Mouse (Mus musculus) inflammation-experienced regulatory T-cells, adult 6 months (primary cell): ENCODE data around the gene Ube2h. TPM values are rescaled to one million over a fixed set of nuclear protein-coding genes. Genes with fewer than 3 reads are reported as not detected.

ENCODE experiments used
- ATAC-seq: one replicate; pipeline ENCODE4 v1.8.0; 2017
- polyA plus RNA-seq, 3 experiments: library from polyadenylated mRNA; unstranded; fragments of 100-300 nt; shearing (Covaris generic); gene quantifications; one replicate each; pipeline ENCODE4 v1.2.1; 2017

The Ube2h gene
- polyA plus RNA-seq, 3 experiments from 2014 or later, result 108 to 123 (median 115) TPM

DNA sequence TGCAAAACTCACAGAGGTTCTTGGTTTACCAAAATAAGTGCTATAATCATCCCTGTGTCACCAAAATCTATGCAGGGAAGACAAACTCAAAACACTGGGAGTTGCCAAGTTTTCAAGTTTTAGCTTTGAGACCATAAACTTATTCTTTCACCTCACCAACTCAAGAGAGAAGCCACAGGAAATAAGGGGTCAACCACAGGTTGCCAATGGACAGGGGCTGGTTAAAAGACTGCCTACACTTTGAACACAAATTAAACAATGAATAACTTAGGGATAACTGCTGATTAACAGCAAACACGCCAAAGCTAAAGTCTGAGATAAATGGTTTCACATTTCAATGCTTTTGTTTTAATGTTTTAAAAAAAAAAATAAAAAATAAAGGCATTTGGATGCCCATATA lies 5.2 kb downstream of the Ube2h start:
- ATAC-seq, result no peak

DNA sequence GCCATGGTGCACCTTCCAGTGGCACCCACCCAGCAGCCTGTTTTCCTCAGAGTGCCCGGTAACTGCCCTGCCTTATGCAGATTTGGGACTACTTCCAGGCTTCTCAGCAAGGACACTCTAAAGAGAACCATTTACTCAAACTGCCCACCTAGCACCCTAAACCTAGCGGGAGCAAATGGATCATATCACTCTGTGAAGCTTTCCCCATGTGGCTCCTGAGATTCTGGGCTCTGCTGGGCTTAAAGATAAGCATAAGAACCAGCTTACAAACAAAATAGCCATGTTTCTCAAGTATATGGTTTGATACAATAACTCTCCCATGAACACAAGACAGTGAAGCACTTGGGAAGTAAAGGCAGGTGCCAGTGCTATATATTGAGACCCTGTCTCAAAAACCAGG lies 11.8 kb downstream of the Ube2h start:
- ATAC-seq, result no peak

DNA sequence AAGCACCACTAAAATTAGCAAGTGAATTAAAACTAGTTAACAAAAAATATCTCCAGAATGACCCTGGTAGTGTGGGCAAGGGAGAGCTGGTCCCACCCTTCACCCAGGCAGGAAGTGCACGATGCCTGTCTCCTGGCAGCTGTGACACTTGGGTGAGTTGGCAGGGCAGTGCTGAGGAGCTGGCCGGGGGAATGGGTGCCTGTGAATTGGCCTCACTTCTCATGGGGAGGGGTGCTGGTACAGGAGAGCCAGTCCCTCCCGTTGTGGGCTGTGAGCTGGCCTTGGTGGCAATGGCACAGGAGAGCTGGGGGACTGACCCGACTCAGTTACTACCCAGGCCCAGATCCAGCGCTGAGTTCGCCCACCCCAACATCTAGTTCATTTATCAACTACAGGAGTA lies 16.4 kb downstream of the Ube2h start:
- ATAC-seq, result no peak

DNA sequence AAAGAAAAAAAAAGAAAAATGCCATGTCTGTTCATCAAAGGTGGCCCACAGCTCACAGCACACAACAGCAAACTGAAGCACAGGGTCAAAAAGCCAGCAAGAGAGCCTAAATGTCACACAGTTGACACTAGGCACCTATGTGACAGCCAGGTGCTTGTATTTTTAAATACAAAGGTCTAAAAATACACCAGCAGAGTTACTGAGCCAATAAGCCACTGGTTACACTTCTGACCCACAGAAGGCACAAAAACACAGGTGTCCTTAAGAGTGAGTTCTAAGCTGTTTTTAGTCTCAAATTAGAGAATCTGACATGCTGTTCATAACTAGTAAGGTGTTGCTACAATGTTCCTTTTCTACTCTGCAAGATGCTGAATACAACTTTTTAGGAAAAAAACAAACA lies 17.7 kb downstream of the Ube2h start:
- no peak for ATAC-seq

DNA sequence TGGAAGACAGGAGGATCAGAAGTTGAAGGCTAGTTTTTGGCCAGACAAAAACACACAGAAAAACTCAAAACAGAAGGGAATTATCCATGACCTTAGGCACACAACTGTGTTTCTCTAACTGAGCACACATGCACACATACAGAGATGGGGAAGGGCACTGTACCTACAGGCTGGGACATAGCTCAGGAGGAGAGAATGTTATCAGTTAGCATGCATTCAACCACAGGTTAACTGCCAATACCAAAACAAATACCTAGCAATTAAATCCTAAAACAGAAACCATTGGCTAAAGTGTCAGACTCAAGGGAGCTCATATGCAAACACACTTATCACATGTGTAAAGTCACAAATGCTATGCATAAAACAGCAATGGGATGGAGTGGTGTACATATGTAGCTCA lies 20.2 kb downstream of the Ube2h start:
- ATAC-seq, result no peak

DNA sequence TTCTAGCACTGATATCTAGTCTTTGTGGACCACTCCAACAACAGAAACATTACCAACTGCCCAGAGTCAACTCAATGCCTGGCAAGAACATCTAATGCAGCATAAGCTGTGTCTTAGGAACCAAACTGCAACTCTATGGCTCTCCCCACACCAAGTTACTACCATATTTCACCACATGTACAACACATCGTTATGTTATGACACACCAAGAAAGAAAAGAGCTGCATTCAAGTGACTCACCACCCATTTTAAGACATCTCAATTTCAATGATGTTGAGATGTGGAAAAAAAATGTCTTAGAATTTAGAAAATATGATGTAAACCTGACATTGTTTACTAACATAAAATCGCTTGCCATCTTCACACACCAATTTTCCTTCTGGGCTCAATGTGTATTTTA lies 22.0 kb downstream of the Ube2h start:
- ATAC-seq, result no peak

DNA sequence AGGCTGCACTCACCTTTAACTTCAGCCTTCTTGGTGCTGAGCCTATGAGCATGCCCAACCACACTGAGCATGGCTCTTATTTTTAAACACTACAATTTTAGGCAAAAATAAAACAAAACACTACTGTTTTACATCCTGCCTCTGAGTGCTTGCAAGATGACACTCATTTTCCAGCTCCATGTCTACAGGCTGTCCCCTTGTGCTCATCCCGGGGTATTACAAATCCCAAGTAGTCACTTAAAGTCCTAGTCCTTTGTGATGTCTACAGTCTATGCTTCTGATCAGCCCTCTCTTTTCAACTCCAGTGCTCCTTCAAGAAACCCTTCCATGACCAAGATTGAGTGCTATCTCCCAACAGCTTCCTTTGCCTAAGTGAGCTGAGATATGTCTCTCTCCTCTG lies 26.0 kb downstream of the Ube2h start:
- ATAC-seq, result no peak

DNA sequence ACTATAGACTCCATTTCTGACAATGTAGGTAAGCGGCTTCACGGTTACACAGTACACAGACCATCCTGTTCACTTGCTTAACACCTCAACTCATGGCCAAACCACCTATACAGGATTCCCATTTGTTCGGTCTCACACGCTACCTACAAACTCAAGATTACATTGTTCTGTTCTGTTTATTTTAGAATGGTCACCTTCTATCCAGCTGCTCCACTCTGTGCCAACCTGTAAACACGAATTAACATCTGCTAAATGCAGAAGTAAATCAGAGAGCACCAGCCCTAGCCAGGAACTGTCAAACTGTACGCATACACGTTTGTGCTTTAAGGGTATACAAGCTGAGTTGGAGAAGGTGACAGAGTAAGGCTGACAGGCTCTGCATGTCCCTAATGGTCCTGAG lies 27.5 kb downstream of the Ube2h start:
- ATAC-seq, result no peak

DNA sequence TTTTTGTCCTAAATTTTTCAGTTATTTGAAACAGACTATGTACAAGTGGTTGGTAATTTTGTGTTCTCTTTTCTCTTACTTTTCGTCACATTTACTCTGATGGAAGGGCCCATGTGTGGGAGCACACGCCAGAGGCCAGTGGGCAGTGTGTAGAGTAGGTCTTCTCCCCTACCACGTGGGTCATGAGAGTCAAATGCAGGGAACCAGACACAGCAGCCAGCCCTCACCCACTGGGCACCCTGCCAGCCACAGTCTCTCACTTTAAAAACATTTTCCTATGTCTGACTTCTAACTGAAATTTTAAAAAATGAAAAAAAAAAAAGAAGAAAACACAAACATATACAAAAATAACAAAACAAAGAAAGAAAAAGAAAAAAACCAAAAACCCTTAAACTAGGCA lies 28.0 kb downstream of the Ube2h start:
- no peak for ATAC-seq

DNA sequence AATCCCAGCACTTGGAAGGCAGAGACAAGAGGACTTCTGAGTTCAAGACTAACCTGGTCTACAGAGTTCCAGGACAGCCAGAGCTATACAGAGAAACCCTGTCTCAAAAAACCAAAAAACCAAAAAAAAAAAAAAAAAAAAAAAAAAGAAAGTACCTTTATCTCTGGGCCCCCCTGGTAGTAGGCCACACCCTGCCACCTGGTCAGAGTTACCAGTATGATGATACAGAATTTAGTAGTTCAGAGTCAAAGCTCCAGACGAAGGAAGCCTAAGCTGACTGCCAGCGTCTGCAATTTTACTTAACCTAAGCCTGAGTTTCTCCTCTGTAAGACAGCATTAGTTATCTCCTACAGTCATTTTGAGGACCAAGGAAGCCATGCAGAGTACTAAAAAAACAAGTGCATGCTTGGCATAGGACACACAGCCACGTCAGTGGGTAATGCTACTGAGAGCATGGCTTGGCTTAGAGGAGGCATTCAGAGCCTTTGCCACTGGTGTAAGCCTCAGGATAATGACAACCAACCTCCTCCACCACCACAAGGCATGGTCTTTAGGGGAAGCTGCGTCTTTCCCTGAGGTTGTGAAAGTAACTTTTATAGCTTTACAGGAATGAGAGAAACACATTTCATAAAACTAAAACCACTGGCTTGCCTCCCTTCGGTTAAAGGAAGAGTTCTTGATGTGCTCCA lies 29.0 kb downstream of the Ube2h start:
- ATAC-seq, result no peak

DNA sequence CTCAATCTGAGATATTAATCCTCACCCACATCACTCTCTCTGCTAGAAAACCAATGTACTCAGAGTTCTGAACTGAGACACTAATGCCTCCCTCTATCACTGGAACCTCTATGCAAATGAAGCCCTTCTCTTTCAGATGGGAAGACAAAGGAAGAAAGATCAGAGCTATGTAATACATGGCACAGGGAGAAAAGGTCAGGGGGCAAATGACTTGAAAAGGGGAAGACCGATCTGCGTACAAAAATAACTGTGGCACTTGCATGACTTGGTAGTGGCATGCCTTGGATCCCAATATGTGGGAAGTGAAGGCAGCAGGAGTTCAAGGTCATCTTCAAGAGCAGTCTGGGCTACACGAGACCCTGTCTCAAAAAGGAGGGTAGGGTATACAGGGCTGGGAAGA lies 31.4 kb downstream of the Ube2h start:
- ATAC-seq, result no peak

DNA sequence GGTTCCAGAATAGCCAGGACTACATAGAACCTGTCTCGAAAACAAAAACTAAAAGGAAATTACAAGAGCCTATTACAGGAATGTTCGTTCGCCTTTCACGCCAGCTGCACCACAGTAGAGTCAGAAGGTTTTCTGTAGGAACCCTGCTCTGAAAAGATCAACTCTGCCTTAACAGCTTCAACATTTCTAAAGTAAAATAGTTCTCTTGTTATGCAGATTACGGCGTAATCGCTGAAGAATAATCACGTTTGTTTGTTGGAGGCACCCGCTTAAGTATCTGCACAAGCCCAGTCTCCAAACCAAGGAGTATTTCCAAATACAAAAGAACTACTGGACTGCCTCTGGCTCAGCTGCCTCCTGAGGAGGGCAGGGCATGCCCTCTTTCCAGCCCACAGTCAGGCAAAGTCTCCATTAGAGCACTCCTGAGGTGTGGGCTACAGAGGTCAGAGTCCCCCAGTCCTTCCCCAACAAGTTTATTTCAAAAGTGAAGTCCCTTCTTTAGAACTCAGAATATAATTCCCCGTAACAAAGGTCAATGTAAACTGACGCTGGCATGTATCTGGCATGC lies 31.9 kb downstream of the Ube2h start:
- ATAC-seq, result no peak

DNA sequence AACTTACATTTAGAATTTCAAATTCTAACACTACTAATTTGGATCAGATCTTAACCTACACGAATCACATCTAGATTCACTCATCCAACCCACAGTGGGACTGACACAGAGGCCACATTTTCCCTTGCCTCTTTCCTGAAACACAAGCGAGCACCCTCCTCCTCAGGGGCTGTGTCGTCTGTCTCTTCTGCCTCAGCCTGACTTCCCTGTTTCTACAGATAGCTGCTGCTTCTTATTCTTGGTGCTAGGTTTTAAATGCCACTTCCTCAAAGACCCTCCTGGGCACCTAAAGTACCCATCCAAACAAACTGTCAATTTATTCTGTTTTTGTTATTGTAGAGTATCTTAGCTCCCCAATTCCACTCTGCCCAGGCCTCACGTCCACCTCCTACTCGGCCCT lies 34.5 kb downstream of the Ube2h start:
- no peak for ATAC-seq

DNA sequence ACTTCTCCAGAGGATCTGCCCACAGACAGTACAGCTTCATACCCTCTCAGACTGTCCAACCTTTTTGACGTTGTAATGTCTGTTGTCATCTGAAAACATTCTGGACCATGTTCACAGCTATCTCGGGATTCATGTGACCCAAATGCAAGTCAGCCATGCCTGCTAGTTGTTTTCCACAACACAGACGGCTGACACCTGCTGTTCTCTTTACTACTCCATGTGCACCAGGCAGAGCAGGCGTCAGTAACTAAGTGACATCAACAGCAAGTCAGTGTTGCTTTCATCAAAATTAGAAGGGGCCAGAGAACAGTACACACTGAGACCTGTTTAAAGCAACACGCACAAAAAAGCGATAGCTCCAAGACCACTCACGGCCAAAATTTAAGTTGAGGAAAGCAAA lies 36.9 kb downstream of the Ube2h start:
- ATAC-seq, result no peak

DNA sequence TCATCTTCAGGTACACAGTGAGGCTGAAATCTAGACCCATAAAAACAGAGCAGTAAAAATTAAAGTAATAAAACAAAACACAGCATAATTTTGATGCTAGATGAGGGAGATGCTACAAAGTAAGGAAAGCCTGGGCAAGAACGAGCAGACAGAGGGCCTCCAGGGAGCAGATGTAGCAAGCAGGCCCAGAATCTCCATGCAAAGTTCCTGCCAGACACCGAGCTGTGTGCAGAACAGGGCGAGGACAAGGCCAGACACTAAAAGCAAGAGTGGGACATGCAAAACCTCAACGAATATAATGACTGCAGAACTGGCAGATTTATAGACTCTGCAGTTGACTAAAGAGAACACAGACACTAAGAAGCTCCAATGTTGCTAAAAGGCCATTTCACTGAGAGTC lies 38.9 kb downstream of the Ube2h start:
- no peak for ATAC-seq

DNA sequence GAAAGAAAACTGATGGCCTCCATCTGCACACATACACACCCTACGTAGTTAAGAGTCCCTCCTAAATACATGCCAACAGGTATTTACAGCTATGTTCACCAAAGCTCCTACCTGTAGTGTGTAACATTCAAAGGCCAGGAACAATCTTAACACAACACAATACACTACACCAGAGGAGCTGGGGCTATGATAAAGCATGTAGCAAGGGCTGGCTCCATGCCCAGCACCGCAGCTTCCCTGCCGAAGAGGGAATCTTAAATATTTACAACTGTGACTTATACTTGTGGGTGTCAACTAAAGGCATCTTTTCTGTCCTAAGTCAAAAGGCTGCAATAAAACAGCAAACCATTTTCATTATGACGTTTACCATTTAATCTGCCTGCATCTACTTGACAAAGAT lies 41.3 kb downstream of the Ube2h start:
- no peak for ATAC-seq

DNA sequence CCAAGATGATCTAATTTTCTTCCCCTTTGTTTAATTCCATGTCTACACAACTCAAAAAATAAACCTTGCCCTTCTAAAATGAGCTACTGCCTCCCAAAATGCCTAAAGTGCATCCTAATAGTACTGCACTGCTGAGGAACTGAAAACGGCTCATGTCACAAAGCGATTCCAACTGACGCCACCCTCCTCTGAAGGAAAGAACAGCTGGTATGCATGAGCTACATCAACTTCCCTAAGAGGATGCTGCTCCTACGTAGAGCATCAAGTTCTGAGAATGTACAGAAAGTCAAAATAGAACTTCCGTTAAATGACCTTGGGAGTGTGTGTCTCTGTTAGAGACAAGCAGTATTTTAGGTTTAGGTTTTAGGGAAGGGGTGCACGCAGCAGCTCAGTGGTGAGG lies 45.1 kb downstream of the Ube2h start:
- no peak for ATAC-seq

DNA sequence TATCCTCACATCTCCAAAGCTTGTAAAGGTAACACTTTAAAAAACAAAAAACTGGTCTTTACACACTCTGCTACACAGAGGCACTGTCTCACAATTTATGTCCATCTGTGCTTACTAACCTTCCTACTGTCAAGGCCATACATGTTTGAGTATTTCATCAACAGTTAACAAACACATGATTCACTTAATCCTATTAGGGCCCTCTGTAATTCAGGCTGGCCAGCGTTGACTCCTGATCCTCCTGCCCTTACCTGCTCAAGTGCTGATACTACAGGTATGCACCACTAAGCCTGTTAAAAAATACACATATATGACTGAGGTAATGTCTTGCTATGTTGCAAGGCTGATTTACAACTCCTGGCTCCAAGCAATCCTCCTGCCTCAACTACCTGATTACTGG lies 46.4 kb downstream of the Ube2h start:
- no peak for ATAC-seq

DNA sequence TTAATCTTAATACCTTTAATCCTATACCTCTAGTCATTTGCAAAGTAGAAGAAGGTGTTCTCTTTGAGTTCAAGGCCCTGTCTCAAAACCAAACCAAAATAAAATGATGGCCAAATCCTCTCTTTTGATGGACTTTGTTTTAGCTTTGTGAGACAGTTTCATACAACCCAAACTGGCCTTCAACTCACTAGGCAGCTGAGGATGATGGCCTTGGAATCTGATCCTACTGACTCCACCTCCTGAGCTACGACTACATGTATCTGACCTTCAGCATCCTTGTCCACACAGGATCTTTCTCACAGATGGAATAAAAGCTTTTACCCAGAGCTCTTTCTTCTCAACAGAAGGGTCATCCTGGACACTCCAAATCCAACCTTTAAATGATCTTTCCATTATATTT lies 48.5 kb downstream of the Ube2h start:
- ATAC-seq, result no peak

DNA sequence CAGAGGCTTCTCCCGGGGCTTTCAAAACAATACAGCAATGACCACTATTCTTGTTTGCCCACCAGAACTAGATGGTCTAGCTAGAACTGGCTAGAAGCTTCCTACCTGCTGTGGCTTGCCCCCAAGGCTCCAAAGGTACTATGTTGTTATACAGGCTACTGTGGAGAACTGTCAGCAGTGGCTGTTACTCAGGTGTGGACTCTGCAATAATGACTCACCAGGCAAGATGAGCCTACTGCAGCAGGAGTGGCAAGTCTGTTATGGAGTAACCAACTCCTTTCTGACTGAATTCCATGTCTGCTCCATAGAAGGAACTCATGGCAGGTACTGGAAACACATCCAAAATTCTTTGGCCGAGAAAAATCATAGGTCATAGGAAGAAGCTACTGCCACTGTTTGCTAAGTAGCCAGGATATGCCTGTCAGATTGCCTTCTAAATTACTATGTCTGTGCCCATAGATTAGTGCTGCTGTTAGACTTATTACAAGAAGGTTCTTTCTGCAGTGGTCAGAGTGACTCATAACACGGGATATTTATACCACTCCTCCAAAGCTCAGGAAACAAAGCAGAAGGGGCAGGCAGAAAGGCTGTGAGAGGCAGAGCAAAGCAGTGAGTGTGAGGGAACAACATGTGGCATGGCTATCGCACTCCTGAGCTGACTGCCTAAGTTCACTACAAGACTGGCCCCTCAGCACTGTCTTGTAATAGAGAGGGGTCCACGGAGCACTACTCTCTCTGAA lies 51.9 kb downstream of the Ube2h start:
- ATAC-seq, result no peak

DNA sequence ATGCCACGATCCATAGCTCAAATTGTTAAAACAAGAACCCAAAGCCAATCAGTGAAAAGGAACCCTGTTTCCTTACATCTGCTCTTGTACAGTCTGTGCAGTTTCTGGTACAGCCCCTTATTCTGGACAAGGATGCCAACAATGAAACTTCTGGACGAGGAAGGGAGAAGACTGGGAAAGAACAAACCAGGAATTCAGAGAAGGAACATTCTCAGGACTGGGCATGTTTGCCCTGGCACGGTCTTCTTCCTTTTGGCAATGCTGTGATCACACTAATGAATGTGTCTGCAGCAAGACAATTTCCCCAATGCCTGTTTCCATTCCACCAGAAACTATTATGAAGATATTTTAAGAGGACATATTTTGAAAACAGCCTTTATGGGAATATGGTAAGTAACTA lies 55.6 kb downstream of the Ube2h start:
- ATAC-seq, result no peak

DNA sequence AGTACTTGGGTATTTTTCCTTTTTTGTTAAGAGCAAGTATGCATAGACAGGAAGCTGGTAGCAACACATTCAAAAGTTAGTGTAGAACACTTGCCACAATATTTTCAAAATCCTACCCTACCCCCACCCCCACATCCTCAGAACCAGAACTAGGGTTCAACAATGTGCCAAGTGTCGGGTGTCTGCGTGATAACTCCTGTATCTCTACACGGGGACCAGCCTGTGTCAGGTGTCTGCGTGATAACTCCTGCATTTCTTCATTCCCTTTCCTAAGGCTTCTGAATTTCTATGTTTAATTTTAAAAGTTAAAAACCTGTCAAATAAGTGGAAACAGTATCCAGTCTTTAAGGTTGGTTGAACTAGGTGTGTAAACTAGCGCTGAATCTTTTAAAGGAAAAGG lies 58.4 kb downstream of the Ube2h start:
- no peak for ATAC-seq

DNA sequence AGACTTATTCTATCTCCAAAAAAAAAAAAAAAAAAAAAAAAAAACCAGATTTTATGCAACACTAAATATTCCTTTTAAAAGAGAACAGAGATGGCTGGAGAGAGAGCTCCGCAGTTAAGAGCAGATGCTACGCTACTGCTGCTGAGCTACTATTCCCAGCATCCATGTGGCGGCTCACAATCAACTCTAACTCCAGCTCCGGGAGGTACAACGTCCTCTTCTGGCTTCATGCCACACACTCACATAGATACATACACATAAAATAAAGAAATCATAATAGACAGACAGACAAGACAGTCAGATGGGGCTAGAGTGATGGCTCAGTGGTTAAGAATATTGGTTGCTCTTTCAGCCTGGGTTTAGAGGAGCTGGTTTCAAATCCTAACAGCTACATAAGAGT lies 58.9 kb downstream of the Ube2h start:
- no peak for ATAC-seq

DNA sequence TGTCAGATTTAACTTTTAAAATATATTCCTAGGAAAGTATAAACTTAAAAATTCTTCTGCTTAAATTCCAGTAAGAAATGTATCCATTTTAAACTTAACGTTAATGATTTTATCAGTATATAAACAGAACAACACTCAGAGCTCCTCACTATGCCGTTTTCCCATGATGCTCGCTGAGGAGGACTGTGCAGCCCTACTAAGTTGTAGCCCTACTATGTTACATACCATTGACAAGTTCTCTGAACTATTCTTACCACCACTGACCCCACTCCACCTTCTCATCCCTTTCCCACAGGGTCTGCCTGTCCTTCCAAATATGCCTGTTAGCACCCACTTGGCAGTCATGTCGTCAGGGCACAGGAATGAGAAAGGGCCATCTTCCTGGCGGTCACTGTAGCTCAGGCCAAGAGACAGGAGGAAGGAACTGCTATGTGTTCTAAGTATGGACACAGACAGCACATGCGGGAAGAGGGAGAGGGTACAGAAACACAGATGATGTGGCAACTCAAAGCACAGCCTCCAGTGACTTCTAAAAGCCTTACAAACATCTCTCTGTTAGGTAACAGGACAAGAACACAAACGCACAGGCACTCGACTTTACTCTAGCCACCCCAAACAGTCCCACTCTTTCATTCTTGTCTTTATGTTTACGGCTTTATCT lies 60.9 kb downstream of the Ube2h start:
- ATAC-seq, result no peak
